Mouse (Mus musculus): Measurements from ENCODE around the gene Tmem135. TPM values are rescaled to one million over a fixed set of nuclear protein-coding genes. Genes with fewer than 3 reads are reported as not detected.

Gene Tmem135
- polyA plus RNA-seq, 1 experiment, result 203 TPM

DNA sequence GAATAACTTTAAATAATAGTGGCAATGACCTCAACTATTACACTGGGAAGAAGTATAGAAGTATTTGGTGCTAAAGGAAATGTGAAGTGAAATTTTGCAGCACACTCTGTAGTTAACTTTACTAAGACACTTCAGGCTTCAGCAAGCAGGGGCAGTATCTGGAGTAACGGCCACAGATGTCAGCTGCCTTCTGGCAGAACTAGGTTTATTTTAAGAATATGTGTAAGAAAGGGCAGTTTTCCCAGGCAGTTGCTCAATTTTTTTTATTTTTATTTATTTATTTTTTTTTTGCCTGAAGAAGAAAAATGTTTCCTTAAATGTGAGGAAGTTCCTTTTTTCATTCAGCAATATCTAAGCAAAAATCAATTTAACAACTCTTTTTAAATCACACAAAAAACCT is 187.4 kb downstream of the Tmem135 start:
- Histone ChIP-seq H3K4me1 (ENCODE audit: control insufficient read depth, insufficient read depth, insufficient read length, low read length) (peaks cover 2% of the 10 kb centered on the region; the same call in 1 of the 2 replicates), H3K36me3 (ENCODE audit: control insufficient read depth, insufficient read depth, low read length) (no peaks in the 10 kb centered on the region), H3K4me3 (ENCODE audit: low read depth, low read length) (no peak overlapping the region), H3K27ac (ENCODE audit: insufficient read depth, low read depth, low read length) (no peak overlapping the region), H3K27me3 (ENCODE audit: control insufficient read depth, insufficient read depth, low read length) (no peaks in the 10 kb centered on the region)
- TF ChIP-seq POLR2A (IDR thresholded peaks at IDR 0.05; ENCODE audit: low read depth, low read length) (no peak), CTCF (IDR thresholded peaks at IDR 0.05; ENCODE audit: extremely low read depth, insufficient read length, insufficient replicate concordance, low read depth, low read length) (no peak)
- 66% methylated on average over 1 of the region's 1 CpGs for WGBS

GRCm38 (mm10) chr7:89216118-89216517 is 187.9 kb downstream of the Tmem135 start:
- peaks cover 2% of the 10 kb centered on the region; the same call in 1 of the 2 replicates for H3K4me1 ChIP-seq (ENCODE audit: control insufficient read depth, insufficient read depth, insufficient read length, low read length)
- H3K27ac ChIP-seq (ENCODE audit: insufficient read depth, low read depth, low read length), result no peak overlapping the region
- 43% methylated on average over 2 of the region's 2 CpGs for WGBS
- H3K27me3 ChIP-seq (ENCODE audit: control insufficient read depth, insufficient read depth, low read length), result no peaks in the 10 kb centered on the region
- no peak overlapping the region for H3K4me3 ChIP-seq (ENCODE audit: low read depth, low read length)
- H3K36me3 ChIP-seq (ENCODE audit: control insufficient read depth, insufficient read depth, low read length), result no peaks in the 10 kb centered on the region
- no peak for TF ChIP-seq POLR2A (IDR thresholded peaks at IDR 0.05; ENCODE audit: low read depth, low read length)
- TF ChIP-seq CTCF (IDR thresholded peaks at IDR 0.05; ENCODE audit: extremely low read depth, insufficient read length, insufficient replicate concordance, low read depth, low read length), result no peak

- no peak for TF ChIP-seq CTCF (IDR thresholded peaks at IDR 0.05; ENCODE audit: extremely low read depth, insufficient read length, insufficient replicate concordance, low read depth, low read length)
- TF ChIP-seq POLR2A (IDR thresholded peaks at IDR 0.05; ENCODE audit: low read depth, low read length), result no peak
- H3K36me3 ChIP-seq (ENCODE audit: control insufficient read depth, insufficient read depth, low read length), result no peaks in the 10 kb centered on the region
- peaks cover 2% of the 10 kb centered on the region; the same call in 1 of the 2 replicates for H3K4me1 ChIP-seq (ENCODE audit: control insufficient read depth, insufficient read depth, insufficient read length, low read length)
- no peak overlapping the region for H3K27ac ChIP-seq (ENCODE audit: insufficient read depth, low read depth, low read length)
- H3K27me3 ChIP-seq (ENCODE audit: control insufficient read depth, insufficient read depth, low read length), result no peaks in the 10 kb centered on the region
- H3K4me3 ChIP-seq (ENCODE audit: low read depth, low read length), result no peak overlapping the region
- WGBS, result 72% methylated on average over 7 of the region's 7 CpGs
These were observed 188.3 kb downstream of the Tmem135 start for GRCm38 (mm10) chr7:89215714-89216113.

GRCm38 (mm10) chr7:89210506-89210905 is 193.5 kb downstream of the Tmem135 start:
- Histone ChIP-seq H3K27me3 (ENCODE audit: control insufficient read depth, insufficient read depth, low read length) (no peaks in the 10 kb centered on the region), H3K27ac (ENCODE audit: insufficient read depth, low read depth, low read length) (no peak overlapping the region), H3K4me3 (ENCODE audit: low read depth, low read length) (no peak overlapping the region), H3K36me3 (ENCODE audit: control insufficient read depth, insufficient read depth, low read length) (no peaks in the 10 kb centered on the region), H3K4me1 (ENCODE audit: control insufficient read depth, insufficient read depth, insufficient read length, low read length) (peaks cover 2% of the 10 kb centered on the region; the same call in 1 of the 2 replicates)
- TF ChIP-seq POLR2A (IDR thresholded peaks at IDR 0.05; ENCODE audit: low read depth, low read length) (no peak), CTCF (IDR thresholded peaks at IDR 0.05; ENCODE audit: extremely low read depth, insufficient read length, insufficient replicate concordance, low read depth, low read length) (no peak)
- 63% methylated on average over 6 of the region's 6 CpGs for WGBS

DNA sequence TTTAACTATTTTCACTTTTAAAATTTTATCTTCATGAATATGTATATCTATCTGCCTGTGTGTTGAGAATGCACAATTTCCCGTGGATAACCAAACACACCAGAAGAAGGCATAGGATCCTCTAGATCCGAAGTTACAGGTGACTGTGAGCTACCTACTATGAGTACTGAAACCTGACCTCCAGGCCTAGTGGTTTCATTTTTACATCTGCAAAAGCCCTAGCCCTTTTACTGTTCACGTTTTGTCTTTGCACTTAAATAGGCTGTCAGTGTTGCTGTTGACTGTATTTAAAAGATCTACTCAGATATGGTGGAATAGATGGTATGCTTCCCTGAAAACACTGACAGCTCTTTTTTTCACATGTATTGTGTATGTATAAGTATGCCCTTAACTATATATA is 197.9 kb downstream of the Tmem135 start:
- WGBS, result 86% methylated on average over 3 of the region's 3 CpGs
- Histone ChIP-seq H3K27me3 (ENCODE audit: control insufficient read depth, insufficient read depth, low read length) (no peaks in the 10 kb centered on the region), H3K36me3 (ENCODE audit: control insufficient read depth, insufficient read depth, low read length) (no peaks in the 10 kb centered on the region), H3K4me3 (ENCODE audit: low read depth, low read length) (no peak overlapping the region), H3K27ac (ENCODE audit: insufficient read depth, low read depth, low read length) (no peak overlapping the region), H3K4me1 (ENCODE audit: control insufficient read depth, insufficient read depth, insufficient read length, low read length) (0 out of 2 replicates have a peak, but pooled peaks cover 4% of the 10 kb centered on the region)
- no peak for TF ChIP-seq POLR2A (IDR thresholded peaks at IDR 0.05; ENCODE audit: low read depth, low read length)
- TF ChIP-seq CTCF (IDR thresholded peaks at IDR 0.05; ENCODE audit: extremely low read depth, insufficient read length, insufficient replicate concordance, low read depth, low read length), result no peak

- H3K27me3 ChIP-seq (ENCODE audit: control insufficient read depth, insufficient read depth, low read length), result no peaks in the 10 kb centered on the region
- no peak overlapping the region for H3K4me3 ChIP-seq (ENCODE audit: low read depth, low read length)
- TF ChIP-seq CTCF (IDR thresholded peaks at IDR 0.05; ENCODE audit: extremely low read depth, insufficient read length, insufficient replicate concordance, low read depth, low read length) (no peak), POLR2A (IDR thresholded peaks at IDR 0.05; ENCODE audit: low read depth, low read length) (no peak)
- 0 out of 2 replicates have a peak, but pooled peaks cover 4% of the 10 kb centered on the region for H3K4me1 ChIP-seq (ENCODE audit: control insufficient read depth, insufficient read depth, insufficient read length, low read length)
- no peaks in the 10 kb centered on the region for H3K36me3 ChIP-seq (ENCODE audit: control insufficient read depth, insufficient read depth, low read length)
- WGBS, result 96% methylated on average over 1 of the region's 1 CpGs
- H3K27ac ChIP-seq (ENCODE audit: insufficient read depth, low read depth, low read length), result no peak overlapping the region
These were observed 198.6 kb downstream of the Tmem135 start for GRCm38 (mm10) chr7:89205402-89205801.

- 92% methylated on average over 5 of the region's 5 CpGs for WGBS
- no peaks in the 10 kb centered on the region for H3K27me3 ChIP-seq (ENCODE audit: control insufficient read depth, insufficient read depth, low read length)
- TF ChIP-seq POLR2A (IDR thresholded peaks at IDR 0.05; ENCODE audit: low read depth, low read length) (no peak), CTCF (IDR thresholded peaks at IDR 0.05; ENCODE audit: extremely low read depth, insufficient read length, insufficient replicate concordance, low read depth, low read length) (no peak)
- H3K4me1 ChIP-seq (ENCODE audit: control insufficient read depth, insufficient read depth, insufficient read length, low read length), result 0 out of 2 replicates have a peak, but pooled peaks cover 4% of the 10 kb centered on the region
- H3K4me3 ChIP-seq (ENCODE audit: low read depth, low read length), result no peak overlapping the region
- no peaks in the 10 kb centered on the region for H3K36me3 ChIP-seq (ENCODE audit: control insufficient read depth, insufficient read depth, low read length)
- no peak overlapping the region for H3K27ac ChIP-seq (ENCODE audit: insufficient read depth, low read depth, low read length)
These were observed 200.9 kb downstream of the Tmem135 start for GRCm38 (mm10) chr7:89203144-89203543.

Data from small intestine, adult 2 months (tissue).